Mouse (Mus musculus): ENCODE measurements at regions not wholly inside any gene's neighbourhood (a gene's known extent, or its start where the extent isn't known, plus 50 kb on each side); places are given as distances from the start of the nearest gene placed in this dataset.
"Not testable (repeated sequence)": the region's sequence is repeated elsewhere in the genome, so short reads cannot be mapped to it uniquely, and the experiment has no call there.

GRCm38 (mm10) chr3:137217926-137218325 is 122.9 kb upstream of the Emcn start:
- DNase-seq (ENCODE audit: low spot score in 2 of 2): no peak

- no peak for DNase-seq (ENCODE audit: low spot score in 2 of 2)
Measured at GRCm38 (mm10) chr3:137226151-137226550, 114.7 kb upstream of the Emcn start.

DNA sequence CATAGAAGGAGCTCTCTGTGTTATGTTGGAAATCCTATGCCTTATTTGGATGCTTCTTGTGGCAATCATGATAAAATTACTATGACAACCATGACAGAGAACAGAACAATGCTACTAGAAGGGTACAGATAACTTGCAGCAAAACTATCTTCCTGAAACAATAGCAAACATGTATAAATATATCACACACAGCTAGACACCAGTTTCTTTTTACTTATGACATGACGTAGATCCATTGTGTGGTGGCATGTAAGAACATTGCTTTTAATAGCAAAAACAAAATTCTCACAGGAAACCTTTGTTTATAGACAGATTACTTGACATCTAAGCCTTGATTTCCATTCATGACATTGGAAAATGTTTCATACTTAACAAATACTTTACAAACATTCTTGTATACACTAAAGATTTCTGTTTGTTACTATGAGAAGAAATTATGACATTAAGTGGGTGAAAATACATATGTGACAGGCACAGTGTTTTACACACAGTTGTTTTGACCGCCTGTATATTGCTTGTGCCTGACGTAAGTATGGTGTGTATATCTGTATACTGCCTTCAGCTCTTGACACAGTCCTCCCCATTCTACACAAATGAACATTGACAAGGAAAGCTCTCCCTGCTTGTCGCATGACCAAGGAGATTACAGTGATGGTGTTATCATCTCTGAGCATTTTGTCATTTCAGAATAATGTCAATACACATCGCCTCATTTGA is 113.6 kb upstream of the Emcn start:
- no peak for DNase-seq (ENCODE audit: low spot score in 2 of 2)

DNA sequence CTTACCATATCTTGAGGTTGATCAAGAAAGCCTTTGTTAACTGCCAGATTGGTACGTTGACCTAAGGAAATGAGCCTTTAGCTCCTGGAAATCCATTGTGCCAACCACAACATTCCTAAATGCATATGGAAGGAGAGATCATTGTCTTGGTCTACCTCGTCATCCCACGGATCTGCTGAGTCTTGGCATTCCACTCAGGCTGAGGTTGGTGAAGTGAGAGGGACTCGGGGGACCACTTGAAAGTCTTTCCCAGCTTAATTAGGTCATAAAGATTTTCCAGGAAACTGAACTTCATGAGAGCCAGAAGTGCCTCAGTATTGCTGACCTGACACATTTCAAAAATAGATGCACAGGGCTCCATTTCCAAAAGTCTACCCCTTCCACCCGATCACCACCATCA is 112.5 kb upstream of the Emcn start:
- no peak for DNase-seq (ENCODE audit: low spot score in 2 of 2)

DNA sequence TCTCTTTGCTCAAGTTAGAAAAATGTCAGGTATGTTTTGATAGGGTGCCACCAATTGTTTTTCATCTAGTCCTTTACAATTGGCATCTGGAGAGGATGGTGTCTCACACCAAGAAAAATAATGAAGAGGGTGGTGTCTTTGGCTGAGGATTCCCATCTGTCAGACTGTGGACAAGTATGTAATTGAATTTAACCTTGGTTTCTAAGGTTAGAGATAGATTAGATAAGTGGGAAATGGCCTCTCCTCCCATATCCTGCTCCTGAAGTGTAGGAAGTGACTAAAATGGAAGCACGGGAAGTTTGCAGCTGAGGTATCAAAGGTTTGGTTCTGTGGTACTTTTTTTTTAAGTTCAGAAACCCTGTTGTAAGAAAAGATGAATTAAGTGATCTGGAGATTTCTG is 98.0 kb upstream of the Emcn start:
- no peak for DNase-seq (ENCODE audit: low spot score in 2 of 2)

GRCm38 (mm10) chr3:137263907-137264306 is 77.0 kb upstream of the Emcn start:
- DNase-seq (ENCODE audit: low spot score in 2 of 2): no peak

DNA sequence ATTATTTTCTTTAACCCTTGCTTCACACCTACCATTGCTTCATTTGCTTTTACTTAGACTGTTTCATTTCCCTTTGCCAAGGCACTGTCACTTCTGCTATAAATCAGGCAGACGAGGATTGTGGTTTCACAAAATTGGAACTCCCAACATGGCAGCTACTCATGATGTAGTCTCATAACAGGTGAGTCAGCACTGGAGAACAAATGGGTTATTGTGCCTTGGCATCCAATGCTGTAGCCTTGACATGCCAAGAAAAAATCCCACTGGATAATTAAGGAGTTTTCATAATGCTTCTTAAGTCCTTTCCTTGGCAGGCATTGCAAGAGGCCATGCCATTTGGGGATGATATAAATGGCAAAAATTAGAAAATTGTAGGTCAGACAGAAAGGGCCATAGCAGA is 73.1 kb upstream of the Emcn start:
- DNase-seq (ENCODE audit: low spot score in 2 of 2): no peak

- DNase-seq (ENCODE audit: low spot score in 2 of 2): no peak
Measured at GRCm38 (mm10) chr3:137275444-137275843, 65.4 kb upstream of the Emcn start.

GRCm38 (mm10) chr3:137279284-137279683 is 61.6 kb upstream of the Emcn start:
- no peak for DNase-seq (ENCODE audit: low spot score in 2 of 2)

DNA sequence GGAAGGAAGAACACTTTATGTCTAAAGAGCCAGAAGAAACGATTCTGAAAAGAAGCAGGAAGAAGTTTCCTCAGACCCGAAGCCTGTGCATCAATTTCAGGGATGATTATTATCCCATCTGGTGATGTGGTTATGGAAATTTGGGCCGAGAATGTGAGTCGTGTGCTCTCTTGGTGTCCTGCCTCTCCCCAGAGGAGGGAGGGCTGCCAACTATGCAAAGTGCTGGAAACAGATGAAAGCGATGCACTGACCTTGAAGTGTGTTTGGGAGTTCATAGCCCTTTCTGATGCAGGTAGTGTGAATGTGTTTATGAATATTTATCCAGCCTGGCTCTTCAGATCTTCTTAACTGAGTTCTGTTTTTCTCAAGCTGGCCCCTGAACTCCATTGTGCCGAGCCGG is 59.8 kb upstream of the Emcn start:
- DNase-seq (ENCODE audit: low spot score in 2 of 2): no peak

DNA sequence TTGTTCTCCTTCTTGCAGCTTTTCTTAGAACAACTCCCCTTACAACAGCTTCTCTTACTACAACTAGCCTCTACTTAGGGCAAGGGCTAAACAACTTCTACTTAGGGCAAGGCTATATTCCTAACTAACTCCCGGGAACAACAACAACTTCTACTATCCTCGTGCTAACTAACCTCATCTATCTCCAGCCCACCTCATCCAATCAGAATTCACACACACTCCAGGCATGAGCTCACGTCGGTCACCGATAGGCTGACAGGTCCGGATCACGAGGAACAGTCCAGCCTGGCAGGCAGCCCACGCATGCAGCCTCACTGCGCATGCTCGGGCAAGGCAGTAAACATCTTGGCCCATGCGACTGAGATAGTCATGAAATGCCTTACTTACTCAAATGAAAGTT is 53.3 kb upstream of the Emcn start:
- DNase-seq (ENCODE audit: low spot score in 2 of 2): not testable (repeated sequence)

DNA sequence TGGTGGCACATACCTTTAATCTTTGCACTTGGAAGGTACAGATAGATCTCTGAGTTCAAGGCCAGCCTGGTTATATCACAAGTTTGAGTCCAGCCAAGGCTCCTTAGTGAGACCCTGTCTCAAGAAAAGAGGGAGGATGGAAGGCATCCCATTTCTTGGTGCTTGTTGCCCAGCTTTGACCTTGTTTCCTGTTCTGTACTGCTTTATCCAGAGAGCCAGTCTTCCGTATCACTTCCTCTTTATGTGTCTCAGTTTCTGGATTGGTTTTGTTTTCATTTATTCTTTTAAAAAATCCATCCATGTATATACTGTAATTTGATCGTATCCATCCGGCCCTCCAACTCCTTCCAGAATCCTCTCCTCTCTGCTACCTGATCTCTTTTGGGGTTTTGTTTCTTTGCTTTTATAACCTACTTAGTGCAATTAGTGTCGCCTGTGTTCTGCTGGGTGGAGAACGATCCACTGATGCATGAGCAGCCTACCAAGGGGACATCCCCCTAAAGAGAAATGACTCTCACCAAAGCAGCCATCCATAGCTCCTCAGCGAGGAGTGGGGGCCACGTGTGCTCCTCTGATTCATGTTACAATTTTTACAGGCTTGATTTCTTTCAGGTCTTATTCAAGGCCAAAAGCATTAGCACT is 52.4 kb upstream of the Emcn start:
- DNase-seq (ENCODE audit: low spot score in 2 of 2): no peak

DNA sequence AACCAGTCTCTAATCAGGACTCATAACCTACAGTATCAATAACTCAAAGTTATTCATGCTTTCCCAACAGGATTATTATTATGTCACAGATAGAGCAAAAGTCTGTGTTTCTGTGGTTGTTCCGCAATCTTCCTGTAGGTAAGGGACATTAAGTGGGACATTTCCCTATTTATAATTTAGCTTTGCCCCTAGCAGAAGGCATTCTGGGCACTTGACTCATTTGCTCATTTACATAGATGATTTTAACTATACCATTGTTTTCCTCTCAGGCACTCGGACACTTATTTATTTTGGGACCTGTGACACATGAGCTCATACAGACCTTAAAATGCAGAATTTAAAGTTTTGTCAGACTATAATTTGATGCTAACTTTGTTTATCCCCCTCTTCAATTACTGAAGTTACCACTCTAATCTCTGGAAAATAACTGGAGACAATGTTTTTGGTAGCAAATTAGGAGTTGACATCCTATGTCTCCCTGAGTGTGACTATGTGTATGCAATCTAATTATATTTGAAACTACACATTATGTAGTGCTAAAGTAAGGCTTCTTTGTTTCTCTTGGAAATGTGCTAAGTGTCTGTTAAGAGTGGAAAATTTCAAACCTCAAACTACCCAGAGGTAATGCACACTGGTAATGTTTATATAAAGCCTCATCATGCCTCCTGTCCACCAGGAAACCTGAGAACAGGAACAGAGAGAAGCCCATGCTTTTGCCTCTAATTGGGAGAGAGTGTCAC is 51.8 kb upstream of the Emcn start:
- no peak for DNase-seq (ENCODE audit: low spot score in 2 of 2)

DNA sequence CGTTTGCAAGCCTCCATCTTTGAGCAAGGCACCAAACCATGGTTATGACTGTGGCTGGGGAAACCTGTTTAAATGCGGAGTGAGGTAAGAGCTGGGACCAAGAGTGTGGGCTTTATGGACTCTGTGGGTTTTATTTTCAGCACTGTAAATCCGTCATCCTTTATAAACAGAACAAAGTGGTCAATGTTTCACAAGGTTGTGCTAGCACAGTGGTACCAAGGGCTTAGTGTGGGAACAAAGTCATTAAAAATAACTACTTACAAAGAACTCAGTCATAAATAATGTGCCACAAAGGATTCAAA is 51.2 kb upstream of the Emcn start:
- DNase-seq (ENCODE audit: low spot score in 2 of 2): no peak

All from left cerebral cortex, adult 8-10 months (tissue).